In genomic region chr7:71936690-71937089, GRCm38 (mm10) we compare ENCODE assay signal across 12 mouse cellular contexts.
A peak's percentile ranks its signal among the peaks of the same experiment; 100 is the strongest.
DNase-seq lines count a peak whose midpoint lies in the region.
"Had no signal": no experiment of that assay in that cellular context is flagged by ENCODE, and none has a peak within 500 bp of the region (broad histone marks: within the 10 kb centered on the region; RNA-seq: fewer than 3 reads in every experiment).

No protein-coding gene starts in this region.

- H3K27ac ChIP-seq in embryonic facial prominence, embryonic 10.5 days (replicated peaks) = 0 out of 2 replicates have a peak overlapping the region, but pooled peaks have one; percentile 40
- H3K27ac ChIP-seq: intestine, embryonic 15.5 days; limb, embryonic 15.5 days had no signal

- H3K9me3 ChIP-seq in embryonic facial prominence, embryonic 10.5 days = no peaks in the 10 kb centered on the region
- H3K9me3 ChIP-seq: intestine, embryonic 15.5 days; limb, embryonic 15.5 days had no signal

- H3K4me3 ChIP-seq in embryonic facial prominence, embryonic 10.5 days = no peak overlapping the region
- H3K4me3 ChIP-seq: erythroblast, embryonic 14.5 days; intestine, embryonic 15.5 days; limb, embryonic 15.5 days had no signal

- no peaks in the 10 kb centered on the region for H3K27me3 ChIP-seq in embryonic facial prominence, embryonic 10.5 days (replicated peaks; ENCODE audit: low read depth, poor library complexity, severe bottlenecking)
- H3K27me3 ChIP-seq: intestine, embryonic 15.5 days; limb, embryonic 15.5 days had no signal

- peak; percentile 15 for DNase-seq in gastrocnemius, postnatal 14 days
- DNase-seq in gastrocnemius, postnatal 10 days = no peak
- DNase-seq in embryonic facial prominence, embryonic 10.5 days (ENCODE audit: low spot score) = peak; percentile 28
- DNase-seq in kidney, adult 9 months = peak; percentile 43
- DNase-seq in lung, postnatal 14 days = peak; percentile 14
- DNase-seq in cerebellum, adult 8-10 months = no peak
- DNase-seq in ovary, postnatal 36 days (ENCODE audit: low spot score) = no peak
- no peak for DNase-seq in spleen, adult 18-20 months
- DNase-seq: cerebellum, adult 2 months had no signal

- peaks cover 17% of the 10 kb centered on the region for H3K4me1 ChIP-seq in embryonic facial prominence, embryonic 10.5 days
- H3K4me1 ChIP-seq: limb, embryonic 15.5 days had no signal

- intact Hi-C loops in gastrocnemius, postnatal 14 days (cut with DNase I; ENCODE audit: low total_unique reads) = no loop called here

- H3K36me3 ChIP-seq in embryonic facial prominence, embryonic 10.5 days (replicated peaks) = no peaks in the 10 kb centered on the region
- H3K36me3 ChIP-seq: intestine, embryonic 15.5 days; limb, embryonic 15.5 days had no signal

- whole genome bisulfite sequencing in embryonic facial prominence, embryonic 10.5 days = 59% methylated on average over 4 of the region's 4 CpGs

Comparison
In these comparisons a context has a peak if more than half of its experiments do, and no peak if none do; other contexts are left out.
1. DNase-seq: peak in gastrocnemius, postnatal 14 days (single experiment), embryonic facial prominence, embryonic 10.5 days (single experiment), kidney, adult 9 months (single experiment) and lung, postnatal 14 days (single experiment); none in gastrocnemius, postnatal 10 days (single experiment), cerebellum, adult 8-10 months (single experiment), ovary, postnatal 36 days (single experiment) and spleen, adult 18-20 months (0 of 2).